Mouse (Mus musculus) C2C12 (cell line): Measurements from ENCODE around the gene Tbr1.

Source experiments
- CTCF ChIP-seq: IDR thresholded peaks from one replicate; pipeline ENCODE4 v1.5.1; 2011; ENCODE audit not compliant: control insufficient read depth, insufficient read depth, insufficient read length
- MYOD1 ChIP-seq: IDR thresholded peaks from one replicate; pipeline ENCODE4 v1.6.1; 2011; ENCODE audit warnings: low read depth; ENCODE audit not compliant: control insufficient read depth, insufficient read length

DNA sequence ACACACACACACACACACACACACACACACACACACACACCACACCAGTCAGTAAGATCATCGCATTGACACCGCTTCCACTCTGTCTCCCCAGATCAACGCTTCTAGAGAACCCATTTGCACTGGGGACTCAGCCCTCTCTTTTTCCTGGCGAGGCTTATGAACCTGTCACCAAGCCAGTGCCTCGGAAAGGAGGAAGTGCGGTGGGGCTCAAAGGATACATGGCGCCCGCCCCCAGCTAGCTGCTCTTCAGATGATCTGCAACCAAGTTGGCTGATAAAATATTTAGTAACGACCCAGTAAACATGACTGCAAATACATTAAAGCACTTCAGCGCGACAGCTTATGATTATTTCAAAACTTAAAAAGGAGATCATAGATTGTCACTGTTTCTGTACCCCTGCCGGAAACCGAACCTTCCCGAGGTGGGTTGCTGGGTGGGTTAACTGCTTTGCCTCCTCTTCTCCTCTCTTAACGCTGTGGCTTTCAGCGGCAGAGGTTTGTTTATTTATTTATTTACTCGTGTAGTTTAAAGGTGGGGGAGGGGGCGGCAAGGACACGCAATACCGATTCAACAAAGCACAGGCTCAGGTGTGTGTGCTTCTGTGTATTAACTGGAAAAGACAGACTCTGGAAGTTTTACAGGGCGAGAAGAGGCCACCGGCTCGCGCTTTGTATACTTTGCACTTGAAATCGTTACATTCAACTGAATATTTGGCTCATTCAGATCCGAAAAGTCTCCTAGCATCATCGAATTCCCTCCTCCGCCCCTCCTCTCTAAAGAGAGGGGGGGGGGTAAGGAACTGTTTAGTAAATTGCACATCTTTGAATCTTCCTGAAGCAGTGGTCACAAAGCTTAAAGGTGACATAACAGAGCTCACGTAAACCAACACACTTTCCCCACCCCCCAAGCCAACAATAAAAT, 975 bp downstream of the Tbr1 start:
- no peak for TF ChIP-seq CTCF
- TF ChIP-seq MYOD1: no peak
